Comparison of ENCODE assay signal across 9 mouse cellular contexts in the genomic region with DNA sequence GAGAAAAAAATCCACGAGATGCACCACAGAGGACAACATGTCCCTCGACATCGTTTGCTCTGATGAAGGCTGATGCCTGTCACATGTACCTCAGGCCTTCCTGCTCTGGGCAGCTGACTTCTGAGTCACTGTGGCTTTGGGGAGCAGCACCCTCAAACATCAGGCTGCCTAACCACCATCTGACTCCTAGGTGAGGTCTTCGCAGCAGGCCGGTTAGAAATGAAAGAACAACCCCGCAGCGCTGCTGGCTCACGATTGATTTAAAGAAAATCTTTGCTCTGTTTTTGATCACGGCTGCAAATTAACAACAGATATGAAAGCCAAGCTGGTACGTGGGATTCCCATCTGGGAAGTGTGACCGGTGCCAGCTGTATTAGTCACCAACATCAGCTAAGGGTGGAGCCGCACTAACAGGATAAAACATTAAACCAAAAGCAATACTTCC. TPM values are rescaled to one million over a fixed set of nuclear protein-coding genes. Genes with fewer than 3 reads are reported as not detected.
DNase-seq lines count a peak whose midpoint lies in the region; ATAC-seq lines count a peak whose summit lies in the region.
"Had no signal": no experiment of that assay in that cellular context is flagged by ENCODE, and none has a peak within 500 bp of the region (broad histone marks: within the 10 kb centered on the region; RNA-seq: fewer than 3 reads in every experiment).

No protein-coding gene starts in this region.

- H3K4me3 ChIP-seq in kidney, embryonic 14.5 days (ENCODE audit: low read length), result no peak overlapping the region
- H3K4me3 ChIP-seq: neural tube, embryonic 12.5 days had no signal

- no peak for ATAC-seq in kidney, embryonic 14.5 days (ENCODE audit: low FRiP score, low TSS enrichment)

- no peaks in the 10 kb centered on the region for H3K36me3 ChIP-seq in kidney, embryonic 14.5 days (ENCODE audit: control insufficient read depth, insufficient read depth, low read length)
- H3K36me3 ChIP-seq: neural tube, embryonic 12.5 days had no signal

- DNase-seq in CD4-positive, CD25-positive, alpha-beta regulatory T cell, adult 2 months (ENCODE audit: low read depth, low spot score), result peak; percentile 55
- DNase-seq in T-cell, adult 2 months (ENCODE audit: low spot score), result peak; percentile 79
- peak; percentile 46 to 78 for DNase-seq in frontal cortex, postnatal 36 days (ENCODE audit: low spot score in 2 of 2)
- DNase-seq in layer of hippocampus, adult 9-11 months, result peak; percentile 71
- DNase-seq in right cerebral cortex, adult 2 months (ENCODE audit: low spot score in 2 of 2), result peak; percentile 68 to 82
- no peak for DNase-seq in kidney, postnatal 25 days
- DNase-seq in kidney, adult 11 months, result no peak

- H3K27me3 ChIP-seq in kidney, embryonic 14.5 days (ENCODE audit: control insufficient read depth, insufficient read depth, low read length), result no peaks in the 10 kb centered on the region
- H3K27me3 ChIP-seq: neural tube, embryonic 12.5 days had no signal

- WGBS in kidney, embryonic 14.5 days, result 89% methylated on average over 12 of the region's 12 CpGs

- H3K9me3 ChIP-seq in kidney, embryonic 14.5 days (ENCODE audit: control insufficient read depth, low read length), result no peaks in the 10 kb centered on the region
- H3K9me3 ChIP-seq: neural tube, embryonic 12.5 days had no signal

- no peaks in the 10 kb centered on the region for H3K4me1 ChIP-seq in kidney, embryonic 14.5 days (ENCODE audit: control insufficient read depth, insufficient read depth, low read length)
- H3K4me1 ChIP-seq: neural tube, embryonic 12.5 days had no signal

- H3K4me2 ChIP-seq in kidney, embryonic 14.5 days (replicated peaks; ENCODE audit: low read depth, low read length), result no peak overlapping the region
- H3K4me2 ChIP-seq: neural tube, embryonic 12.5 days had no signal

- no peak overlapping the region for H3K27ac ChIP-seq in kidney, embryonic 14.5 days (ENCODE audit: low read depth, low read length)
- H3K27ac ChIP-seq: neural tube, embryonic 12.5 days had no signal

- H3K9ac ChIP-seq in kidney, embryonic 14.5 days (ENCODE audit: low read depth, low read length), result no peak overlapping the region
- H3K9ac ChIP-seq: neural tube, embryonic 12.5 days had no signal

RNA-seq across cellular contexts. Expression of a gene that starts 35.6 kb away (rescaled TPM):
- 4.9 and 10.3 TPM in 2 replicates for polyA plus RNA-seq in kidney, embryonic 14.5 days (2014; fragmentation: Nextera tagmentation; extraction: Ambion mirVana)

RNA-seq across cellular contexts. Expression of a gene that starts 42.9 kb away (rescaled TPM):
- polyA plus RNA-seq in kidney, embryonic 14.5 days (2014; fragmentation: Nextera tagmentation; extraction: Ambion mirVana), result 50.4 and 56.5 TPM in 2 replicates

Comparison
In these comparisons a context has a peak if more than half of its experiments do, and no peak if none do; other contexts are left out.
1. DNase-seq: peak in CD4-positive, CD25-positive, alpha-beta regulatory T cell, adult 2 months (single experiment), T-cell, adult 2 months (single experiment), frontal cortex, postnatal 36 days (2 of 2), layer of hippocampus, adult 9-11 months (single experiment) and right cerebral cortex, adult 2 months (2 of 2); none in kidney, postnatal 25 days (0 of 2) and kidney, adult 11 months (single experiment).